Mouse (Mus musculus) G1E (cell line): ENCODE results near the gene Impad1.

Experiments used
- CTCF ChIP-seq: IDR thresholded peaks from 2 replicates; pipeline ENCODE4 v1.5.1; 2012; ENCODE audit warnings: low read depth, low read length, inconsistent platforms, mixed read lengths
- POLR2AphosphoS5 ChIP-seq: IDR thresholded peaks from 2 replicates; pipeline ENCODE4 v1.6.1; 2012; ENCODE audit warnings: low read depth, low read length, inconsistent platforms; ENCODE audit not compliant: insufficient replicate concordance

GRCm38 (mm10) chr4:4785169-4785568 lies 8.0 kb downstream of the Impad1 start:
- TF ChIP-seq CTCF (no peak), POLR2AphosphoS5 (no peak)
